Mouse (Mus musculus) adrenal gland, postnatal 4 days (tissue): Measurements from ENCODE around the gene Ccdc63. TPM values are rescaled to one million over a fixed set of nuclear protein-coding genes. Genes with fewer than 3 reads are reported as not detected.

Experiments used
- DNase-seq, 2 experiments: peaks; one replicate each; pipeline ENCODE4 v3.0.0; 2021 to 2022; ENCODE audit warnings: low spot score in 2 of 2, mixed read lengths in 2 of 2
- total RNA-seq, 2 experiments: library from RNA; stranded (reverse); gene quantifications; 2 replicates each; pipeline ENCODE4 v1.2.3; 2021

Gene Ccdc63
- total RNA-seq, 2 experiments from 2014 or later = 0.20 to 0.28 TPM

- no peak for DNase-seq
These were observed 54.5 kb downstream of the Ccdc63 start for GRCm38 (mm10) chr5:122086121-122086520.

- DNase-seq = no peak
These were observed 55.3 kb downstream of the Ccdc63 start for GRCm38 (mm10) chr5:122085291-122085690.

- DNase-seq = no peak
These were observed 56.2 kb downstream of the Ccdc63 start for GRCm38 (mm10) chr5:122084470-122084869.

GRCm38 (mm10) chr5:122083282-122083681 is 57.3 kb downstream of the Ccdc63 start:
- no peak for DNase-seq

- DNase-seq = no peak
These were observed 59.2 kb downstream of the Ccdc63 start for GRCm38 (mm10) chr5:122081471-122081870.

GRCm38 (mm10) chr5:122080930-122081329 is 59.7 kb downstream of the Ccdc63 start:
- no peak for DNase-seq

GRCm38 (mm10) chr5:122079796-122080195 is 60.8 kb downstream of the Ccdc63 start:
- DNase-seq = no peak

GRCm38 (mm10) chr5:122077244-122077643 is 63.4 kb downstream of the Ccdc63 start:
- DNase-seq = no peak

- no peak for DNase-seq
These were observed 64.9 kb downstream of the Ccdc63 start for GRCm38 (mm10) chr5:122075736-122076135.

GRCm38 (mm10) chr5:122071997-122072396 is 68.6 kb downstream of the Ccdc63 start:
- DNase-seq = no peak

GRCm38 (mm10) chr5:122070963-122071800 is 69.4 kb downstream of the Ccdc63 start:
- no peak for DNase-seq

GRCm38 (mm10) chr5:122068563-122068962 is 72.1 kb downstream of the Ccdc63 start:
- DNase-seq = no peak

GRCm38 (mm10) chr5:122063204-122063933 is 77.3 kb downstream of the Ccdc63 start:
- no peak for DNase-seq

GRCm38 (mm10) chr5:122062479-122062878 is 78.1 kb downstream of the Ccdc63 start:
- no peak for DNase-seq

- DNase-seq = no peak
These were observed 79.8 kb downstream of the Ccdc63 start for GRCm38 (mm10) chr5:122060767-122061333.

GRCm38 (mm10) chr5:122059060-122060017 is 81.3 kb downstream of the Ccdc63 start:
- peak; percentile 31 to 39 for DNase-seq

Other genes starting within 250 kb of the Ccdc63 start
- 10 to 100 TPM; 37.5 to 37.8 TPM for gene Cux2, start 90.7 kb downstream of the Ccdc63 start, total RNA-seq
- gene Myl2, start 39.9 kb downstream of the Ccdc63 start, total RNA-seq = 10 to 100 TPM in 1 of 2 experiments, 1 to 10 TPM in 1; 4.8 to 30.3 TPM
- 100 to 1,000 TPM; 211 to 221 TPM for gene Ppp1cc, start 17.5 kb upstream of the Ccdc63 start, total RNA-seq
- gene Hvcn1, start 66.0 kb upstream of the Ccdc63 start, total RNA-seq = 1 to 10 TPM; 4.1 to 5.8 TPM
- gene Tctn1, start 123.6 kb upstream of the Ccdc63 start, total RNA-seq = 10 to 100 TPM; 23.4 to 24.3 TPM
- 10 to 100 TPM; 33.1 to 36.7 TPM for gene Pptc7, start 143.5 kb upstream of the Ccdc63 start, total RNA-seq
- 1 to 10 TPM; 4.9 to 5.4 TPM for gene Rad9b, start 213.4 kb upstream of the Ccdc63 start, total RNA-seq
- gene Vps29, start 213.5 kb upstream of the Ccdc63 start, total RNA-seq = 100 to 1,000 TPM; 127 to 134 TPM
- 10 to 100 TPM; 34.9 to 41.1 TPM for gene Gpn3, start 231.1 kb upstream of the Ccdc63 start, total RNA-seq
- gene Fam216a, start 231.5 kb upstream of the Ccdc63 start, total RNA-seq = 10 to 100 TPM; 43.4 to 45.3 TPM